Mouse (Mus musculus) embryonic fibroblast, embryonic 13.5 days (primary cell): ENCODE measurements at regions not wholly inside any gene's neighbourhood (a gene's known extent, or its start where the extent isn't known, plus 50 kb on each side); places are given as distances from the start of the nearest gene placed in this dataset.

Source experiments
- CTCF ChIP-seq: IDR thresholded peaks from 2 replicates; pipeline ENCODE4 v1.5.1; 2011; ENCODE audit warnings: mild to moderate bottlenecking, control low read depth, low read length, moderate library complexity, borderline replicate concordance; ENCODE audit not compliant: insufficient read depth
- POLR2A ChIP-seq: IDR thresholded peaks from 2 replicates; pipeline ENCODE4 v1.6.1; 2011; ENCODE audit warnings: low read depth, mild to moderate bottlenecking, control low read depth, low read length, moderate library complexity

GRCm38 (mm10) chr2:33976183-33976582 lies 88.4 kb upstream of the Mvb12b start:
- TF ChIP-seq CTCF: no peak
- TF ChIP-seq POLR2A: no peak
